Mouse (Mus musculus) lung, adult 2 months (tissue): Measurements from ENCODE around the gene Hbb-y.

ENCODE experiments used
- CTCF ChIP-seq: fragments of 200-500 bp; IDR thresholded peaks from 2 replicates; pipeline ENCODE4 v1.5.1; 2011; ENCODE audit warnings: mild to moderate bottlenecking, low read length, control low read depth; ENCODE audit not compliant: insufficient read depth
- POLR2A ChIP-seq: fragments of 200-500 bp; IDR thresholded peaks from 2 replicates; pipeline ENCODE4 v1.6.1; 2011; ENCODE audit warnings: low read depth, mild to moderate bottlenecking, control low read depth, low read length, borderline replicate concordance; ENCODE audit errors: extremely low read depth

DNA sequence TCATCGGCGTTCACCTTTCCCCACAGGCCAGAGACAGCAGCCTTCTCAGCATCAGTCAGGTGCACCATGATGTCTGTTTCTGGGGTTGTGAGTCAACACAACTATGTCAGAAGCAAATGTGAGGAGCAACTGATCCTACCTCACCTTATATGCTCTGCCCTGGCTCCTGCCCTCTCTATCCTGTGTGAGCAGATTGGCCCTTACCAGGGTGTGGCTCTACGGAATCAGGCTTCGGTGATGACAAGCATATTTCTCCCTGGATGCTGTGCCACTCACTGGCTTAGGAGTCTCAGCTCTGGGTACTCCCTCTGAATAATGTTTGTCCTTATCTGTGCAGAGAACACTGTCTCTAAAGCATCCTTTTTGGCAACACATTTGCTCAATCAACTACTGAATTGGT is 25.2 kb downstream of the Hbb-y start, which contains the start of gene Hbb-bs:
- TF ChIP-seq POLR2A, result no peak
- no peak for TF ChIP-seq CTCF
